Mouse (Mus musculus) kidney, adult 2 months (tissue): ENCODE results near the gene Tfap4.

ENCODE experiments used
- CTCF ChIP-seq: fragments of 200-500 bp; conservative IDR thresholded peaks from 2 replicates; pipeline ENCODE4 v1.5.1; 2011; ENCODE audit warnings: low read depth, mild to moderate bottlenecking, control low read depth, low read length, moderate library complexity, mixed read lengths; ENCODE audit not compliant: insufficient read depth, insufficient read length
- POLR2A ChIP-seq: fragments of 200-500 bp; IDR thresholded peaks from one replicate; pipeline ENCODE4 v1.6.1; 2011; ENCODE audit warnings: low read depth, low read length, control low read depth

GRCm38 (mm10) chr16:4560145-4560952 lies 695 bp upstream of the Tfap4 start:
- TF ChIP-seq CTCF (peak; percentile 70), POLR2A (no peak)
